Mouse (Mus musculus): ENCODE data around the gene Kifc1.
"Not testable (repeated sequence)": the region's sequence is repeated elsewhere in the genome, so short reads cannot be mapped to it uniquely, and the experiment has no call there.

The Kifc1 gene

GRCm38 (mm10) chr17:33903911-33904651 is 13.6 kb upstream of the Kifc1 start:
- DNase-seq (ENCODE audit: low spot score in 2 of 2), result not testable (repeated sequence)

- DNase-seq (ENCODE audit: low spot score in 2 of 2), result no peak
Observed at GRCm38 (mm10) chr17:33902491-33902890, 12.0 kb upstream of the Kifc1 start.

GRCm38 (mm10) chr17:33902079-33902478 is 11.6 kb upstream of the Kifc1 start:
- no peak for DNase-seq (ENCODE audit: low spot score in 2 of 2)

- DNase-seq (ENCODE audit: low spot score in 2 of 2), result no peak
Observed at GRCm38 (mm10) chr17:33901653-33902052, 11.2 kb upstream of the Kifc1 start.

GRCm38 (mm10) chr17:33900989-33901314 is 10.5 kb upstream of the Kifc1 start:
- no peak for DNase-seq (ENCODE audit: low spot score in 2 of 2)

- DNase-seq (ENCODE audit: low spot score in 2 of 2), result no peak
Observed at GRCm38 (mm10) chr17:33900281-33900988, 10.0 kb upstream of the Kifc1 start.

- no peak for DNase-seq (ENCODE audit: low spot score in 2 of 2)
Observed at GRCm38 (mm10) chr17:33899642-33900041, 9.2 kb upstream of the Kifc1 start.

GRCm38 (mm10) chr17:33898193-33898592 is 7.7 kb upstream of the Kifc1 start:
- DNase-seq (ENCODE audit: low spot score in 2 of 2), result not testable (repeated sequence)

- DNase-seq (ENCODE audit: low spot score in 2 of 2), result no peak
Observed at GRCm38 (mm10) chr17:33897114-33897794, 6.8 kb upstream of the Kifc1 start.

- not testable (repeated sequence) for DNase-seq (ENCODE audit: low spot score in 2 of 2)
Observed at GRCm38 (mm10) chr17:33893011-33893410, 2.5 kb upstream of the Kifc1 start.

- DNase-seq (ENCODE audit: low spot score in 2 of 2), result no peak
Observed at GRCm38 (mm10) chr17:33892429-33892828, 2.0 kb upstream of the Kifc1 start.

- DNase-seq (ENCODE audit: low spot score in 2 of 2), result not testable (repeated sequence)
Observed at GRCm38 (mm10) chr17:33891892-33892291, 1.4 kb upstream of the Kifc1 start.

- DNase-seq (ENCODE audit: low spot score in 2 of 2), result no peak
Observed at GRCm38 (mm10) chr17:33891357-33891756, 896 bp upstream of the Kifc1 start.

- DNase-seq (ENCODE audit: low spot score in 2 of 2), result not testable (repeated sequence)
Observed at GRCm38 (mm10) chr17:33889941-33890532, 424 bp downstream of the Kifc1 start.

GRCm38 (mm10) chr17:33888230-33888629 is 2.2 kb downstream of the Kifc1 start:
- DNase-seq (ENCODE audit: low spot score in 2 of 2), result not testable (repeated sequence)

- DNase-seq (ENCODE audit: low spot score in 2 of 2), result not testable (repeated sequence)
Observed at GRCm38 (mm10) chr17:33887802-33888201, 2.7 kb downstream of the Kifc1 start.

- not testable (repeated sequence) for DNase-seq (ENCODE audit: low spot score in 2 of 2)
Observed at GRCm38 (mm10) chr17:33884320-33884719, 6.1 kb downstream of the Kifc1 start.

- not testable (repeated sequence) for DNase-seq (ENCODE audit: low spot score in 2 of 2)
Observed at GRCm38 (mm10) chr17:33875797-33876196, 14.7 kb downstream of the Kifc1 start.

GRCm38 (mm10) chr17:33874411-33874810 is 16.1 kb downstream of the Kifc1 start:
- peak in 1 of 2 experiments; percentile 10 for DNase-seq (ENCODE audit: low spot score in 2 of 2)

- DNase-seq (ENCODE audit: low spot score in 2 of 2), result not testable (repeated sequence)
Observed at GRCm38 (mm10) chr17:33873537-33873936, 16.9 kb downstream of the Kifc1 start, which contains the start of gene Gm7029. Gene Gm7029, plus strand, starts transcription at chr17:33873837.

- DNase-seq (ENCODE audit: low spot score in 2 of 2), result peak; percentile 51 to 67
Observed at GRCm38 (mm10) chr17:33865330-33866030, 25.0 kb downstream of the Kifc1 start.

Measured in thymus, postnatal 10 days (tissue).